Mouse (Mus musculus) G1E (cell line): Measurements from ENCODE around the gene Zfp2. TPM values are rescaled to one million over a fixed set of nuclear protein-coding genes. Genes with fewer than 3 reads are reported as not detected.

Experiments used
- ATAC-seq: 2 replicates; pipeline ENCODE4 v1.8.0; 2016; ENCODE audit warnings: mild to moderate bottlenecking; ENCODE audit not compliant: insufficient number of reproducible peaks, poor library complexity, low FRiP score, severe bottlenecking; ENCODE audit errors: extremely low read depth
- DNase-seq: peaks from one replicate; pipeline ENCODE4 v3.0.0; 2012; ENCODE audit warnings: low spot score
- H3K27me3 ChIP-seq: 2 replicates; pipeline ENCODE4 v1.6.1; 2012; ENCODE audit warnings: mild to moderate bottlenecking, low read length, inconsistent platforms; ENCODE audit not compliant: insufficient read depth
- H3K36me3 ChIP-seq: replicated peaks from 2 replicates; pipeline ENCODE3; 2012; ENCODE audit warnings: mild to moderate bottlenecking, inconsistent platforms
- H3K4me1 ChIP-seq: 2 replicates; pipeline ENCODE4 v1.6.1; 2012; ENCODE audit warnings: low read depth, low read length, inconsistent platforms, mixed read lengths; ENCODE audit not compliant: insufficient read depth
- H3K4me3 ChIP-seq: 2 replicates; pipeline ENCODE4 v1.5.1; 2012; ENCODE audit warnings: low read depth, mild to moderate bottlenecking, inconsistent platforms, low read length, moderate library complexity, mixed read lengths
- H3K9me3 ChIP-seq: replicated peaks from 2 replicates; pipeline ENCODE4 v1.6.1; 2012; ENCODE audit warnings: inconsistent platforms
- CTCF ChIP-seq: IDR thresholded peaks from 2 replicates; pipeline ENCODE4 v1.5.1; 2012; ENCODE audit warnings: low read depth, low read length, inconsistent platforms, mixed read lengths
- GATA1 ChIP-seq: IDR thresholded peaks from 2 replicates; pipeline ENCODE4 v1.6.1; 2012; ENCODE audit warnings: borderline replicate concordance, low read length, inconsistent platforms, mixed read lengths
- GATA2 ChIP-seq: IDR thresholded peaks from 2 replicates; pipeline ENCODE4 v1.6.1; 2012; ENCODE audit warnings: low read depth, low read length, inconsistent platforms, borderline replicate concordance
- POLR2AphosphoS5 ChIP-seq: IDR thresholded peaks from 2 replicates; pipeline ENCODE4 v1.6.1; 2012; ENCODE audit warnings: low read depth, low read length, inconsistent platforms; ENCODE audit not compliant: insufficient replicate concordance
- TAL1 ChIP-seq: conservative IDR thresholded peaks from 2 replicates; pipeline ENCODE4 v1.6.1; 2012; ENCODE audit warnings: low read depth, low read length, inconsistent platforms, mixed read lengths
- polyA plus RNA-seq: library from polyadenylated mRNA; stranded (reverse); fragments of >175 nt; gene quantifications from 2 replicates; pipeline ENCODE4 v1.2.3, GENCODE M21; 2012
- total RNA-seq, 2 experiments: library from RNA; stranded (forward) in 1 of 2; stranded (reverse) in 1 of 2; fragments of 200-1000 nt in 1 of 2; fragments of >200 nt in 1 of 2; fragmentation: Nextera tagmentation in 1 of 2; gene quantifications; 2 replicates each; pipeline ENCODE4 v1.2.3; 2014 to 2017

The Zfp2 gene
- total and polyA plus RNA-seq, 3 experiments: not detected

GRCm38 (mm10) chr11:50914461-50914860, 1.5 kb downstream of the Zfp2 start:
- Histone ChIP-seq H3K27me3 (no peaks in the 10 kb centered on the region), H3K9me3 (peaks cover 49% of the 10 kb centered on the region), H3K36me3 (no peaks in the 10 kb centered on the region), H3K4me3 (no peak overlapping the region), H3K4me1 (no peaks in the 10 kb centered on the region)
- no peak for DNase-seq
- no peak for TF ChIP-seq GATA2
- no peak for TF ChIP-seq GATA1
- TF ChIP-seq CTCF: no peak
- no peak for TF ChIP-seq POLR2AphosphoS5
- no peak for TF ChIP-seq TAL1
- no peak for ATAC-seq

GRCm38 (mm10) chr11:50913301-50913700, 2.7 kb downstream of the Zfp2 start:
- no peak for DNase-seq
- TF ChIP-seq CTCF (no peak), GATA2 (no peak), POLR2AphosphoS5 (no peak), TAL1 (no peak), GATA1 (no peak)
- no peak for ATAC-seq
- Histone ChIP-seq H3K27me3 (no peaks in the 10 kb centered on the region), H3K4me1 (no peaks in the 10 kb centered on the region), H3K4me3 (no peak overlapping the region), H3K36me3 (no peaks in the 10 kb centered on the region), H3K9me3 (peaks cover 56% of the 10 kb centered on the region)

- H3K4me3 ChIP-seq: no peak overlapping the region
- TF ChIP-seq TAL1 (no peak), GATA2 (no peak), CTCF (no peak), GATA1 (no peak), POLR2AphosphoS5 (no peak)
- no peaks in the 10 kb centered on the region for H3K27me3 ChIP-seq
- ATAC-seq: no peak
- no peaks in the 10 kb centered on the region for H3K4me1 ChIP-seq
- no peak for DNase-seq
- H3K36me3 ChIP-seq: no peaks in the 10 kb centered on the region
- H3K9me3 ChIP-seq: peaks cover 49% of the 10 kb centered on the region
Measured at GRCm38 (mm10) chr11:50908136-50908535, 7.8 kb downstream of the Zfp2 start.

- peaks cover 47% of the 10 kb centered on the region for H3K9me3 ChIP-seq
- H3K4me1 ChIP-seq: no peaks in the 10 kb centered on the region
- no peaks in the 10 kb centered on the region for H3K27me3 ChIP-seq
- H3K36me3 ChIP-seq: no peaks in the 10 kb centered on the region
- TF ChIP-seq GATA1 (no peak), GATA2 (no peak), CTCF (no peak), POLR2AphosphoS5 (no peak), TAL1 (no peak)
- ATAC-seq (no peak), DNase-seq (no peak)
- H3K4me3 ChIP-seq: no peak overlapping the region
Measured at GRCm38 (mm10) chr11:50897359-50897758, 18.6 kb downstream of the Zfp2 start.

GRCm38 (mm10) chr11:50892441-50892840, 23.5 kb downstream of the Zfp2 start:
- Histone ChIP-seq H3K36me3 (no peaks in the 10 kb centered on the region), H3K4me1 (no peaks in the 10 kb centered on the region), H3K4me3 (no peak overlapping the region), H3K9me3 (peaks cover 41% of the 10 kb centered on the region), H3K27me3 (no peaks in the 10 kb centered on the region)
- TF ChIP-seq POLR2AphosphoS5 (no peak), TAL1 (no peak), CTCF (no peak), GATA1 (no peak)
- DNase-seq (no peak), ATAC-seq (no peak)

- no peaks in the 10 kb centered on the region for H3K4me1 ChIP-seq
- no peaks in the 10 kb centered on the region; the same call in 1 of the 2 replicates for H3K27me3 ChIP-seq
- peaks cover 58% of the 10 kb centered on the region for H3K9me3 ChIP-seq
- no peaks in the 10 kb centered on the region for H3K36me3 ChIP-seq
- DNase-seq (no peak), ATAC-seq (no peak)
- TF ChIP-seq GATA1 (no peak), POLR2AphosphoS5 (no peak), TAL1 (no peak), GATA2 (no peak), CTCF (no peak)
- no peak within 1 kb of the TSS for H3K4me3 ChIP-seq
Measured at GRCm38 (mm10) chr11:50887390-50888128, 28.4 kb downstream of the Zfp2 start, which contains the start of gene Zfp454. TSS of gene Zfp454 (minus strand) at chr11:50887651.
